Mouse (Mus musculus) Patski (cell line): ENCODE measurements around the gene Sema3c. TPM values are rescaled to one million over a fixed set of nuclear protein-coding genes. Genes with fewer than 3 reads are reported as not detected.

Source experiments
- ATAC-seq: fragments of 100-300 bp; one replicate; pipeline ENCODE4 v1.8.0; 2021
- CTCF ChIA-PET: fragments of 350-600 bp; sonication (Branson Sonifier 250); formaldehyde crosslinking; loops from one replicate; lab custom pipeline; 2022; ENCODE audit warnings: inconsistent platforms; lab: Charles Lee
- POLR2A ChIA-PET: fragments of 350-600 bp; sonication (Branson Sonifier 250); formaldehyde crosslinking; loops from one replicate; lab custom pipeline; 2022; ENCODE audit warnings: antibody characterized with exemption, inconsistent platforms; lab: Charles Lee
- DNase-seq: peaks from one replicate; pipeline ENCODE4 v3.0.0-alpha.2; 2011; ENCODE audit warnings: low read depth, low spot score
- H3K27me3 ChIP-seq: fragments of 371-371 bp; one replicate; pipeline ENCODE4 v1.5.1; 2021
- CTCF ChIP-seq: fragments of 100-300 bp; IDR thresholded peaks from one replicate; pipeline ENCODE4 v1.5.1; 2021
- in situ Hi-C: fragments of 300-500 bp; cut with MboI; formaldehyde crosslinking; loops from 3 replicates; pipeline ENCODE4 v1.11.1; 2018; ENCODE audit warnings: low pct_unique_long_range_greater_than_20kb, mixed read lengths
- polyA plus RNA-seq: library from polyadenylated mRNA; unstranded; gene quantifications from one replicate; pipeline ENCODE4 v1.2.3, GENCODE M21; 2021

The Sema3c gene
- polyA plus RNA-seq, 1 experiment from 2014 or later, result 36.4 TPM

DNA sequence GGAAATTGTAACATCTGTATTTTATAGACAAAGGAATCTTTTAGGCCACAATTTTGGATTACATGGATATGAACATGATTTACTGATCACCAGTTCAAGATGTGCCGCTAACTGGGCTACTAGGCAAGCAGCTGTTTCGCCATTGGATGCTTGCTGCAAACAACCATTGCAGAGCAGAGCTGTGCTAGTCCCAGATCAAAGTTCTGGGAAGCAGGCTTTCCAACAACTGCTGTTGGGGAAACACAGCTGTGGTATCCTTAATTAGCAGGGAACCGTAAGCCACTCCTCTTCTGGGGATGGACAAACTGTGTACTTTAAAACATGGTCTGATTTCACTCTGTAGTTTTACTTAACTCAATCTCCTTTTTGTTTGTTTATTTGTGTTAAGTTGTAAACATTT, 130.1 kb downstream of the Sema3c start:
- no peaks in the 10 kb centered on the region for H3K27me3 ChIP-seq
- no peak for TF ChIP-seq CTCF
- ATAC-seq, result no peak
- POLR2A ChIA-PET, result no interaction called here
- DNase-seq, result no peak
- CTCF ChIA-PET, result no interaction called here
- in situ Hi-C loops, result no loop called here

- TF ChIP-seq CTCF, result no peak
- no peak for DNase-seq
- ChIA-PET POLR2A (no interaction called here), CTCF (interaction anchor here (1.4 kb wide), 1 partner anchor 637 kb away, joined by 4 read pairs; no protein-coding TSS in a partner anchor)
- ATAC-seq, result no peak
- no peaks in the 10 kb centered on the region for H3K27me3 ChIP-seq
- in situ Hi-C loops, result no loop called here
These were observed 133.0 kb downstream of the Sema3c start for GRCm38 (mm10) chr5:17707086-17707485.

DNA sequence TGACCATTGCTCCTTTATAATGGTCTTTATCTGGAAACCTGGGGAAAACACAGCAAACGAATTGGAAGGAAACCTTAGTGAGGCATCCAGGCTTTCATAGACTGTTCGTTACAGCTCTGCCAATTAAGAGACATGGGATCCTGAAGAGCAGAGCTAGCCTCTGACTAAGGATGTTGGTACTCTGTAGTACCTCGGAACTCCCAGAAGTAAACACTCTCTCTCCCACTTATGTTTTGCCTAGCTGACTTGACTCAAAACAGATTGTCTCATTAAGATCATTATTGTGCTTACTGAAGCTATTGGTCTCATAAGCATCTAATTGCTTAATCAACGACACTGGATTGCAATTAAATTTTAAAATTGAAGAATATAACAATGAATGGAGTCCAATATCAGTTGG, 138.3 kb downstream of the Sema3c start:
- in situ Hi-C loops, result no loop called here
- no peaks in the 10 kb centered on the region for H3K27me3 ChIP-seq
- ChIA-PET CTCF (interaction anchor here (1.1 to 3.0 kb wide), 2 partner anchors 12 to 63 kb away, joined by 3 to 9 read pairs; no protein-coding TSS in a partner anchor), POLR2A (no interaction called here)
- DNase-seq (no peak), ATAC-seq (no peak)
- no peak for TF ChIP-seq CTCF

DNA sequence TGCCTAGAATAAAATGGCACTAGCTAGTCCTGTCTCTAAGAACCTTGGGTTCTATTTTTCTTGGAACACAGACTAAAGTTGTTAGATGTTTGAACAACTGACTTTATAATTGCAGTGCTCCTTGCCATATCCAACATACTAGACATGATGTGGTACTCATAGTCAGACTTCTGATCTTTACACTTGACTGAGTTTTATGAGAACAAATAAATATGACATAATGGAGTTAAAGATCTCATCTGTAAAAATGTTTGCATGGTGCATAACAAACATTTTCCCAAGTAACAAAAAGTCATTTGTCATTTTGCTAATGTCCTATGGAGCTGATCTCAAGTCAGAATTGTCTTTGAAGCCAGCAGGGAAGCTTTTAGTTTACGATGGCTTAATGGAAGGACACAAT, 141.1 kb downstream of the Sema3c start:
- DNase-seq, result no peak
- no peak for TF ChIP-seq CTCF
- POLR2A ChIA-PET, result interaction anchor here (0.6 kb wide), 1 partner anchor 13 kb away, joined by 4 read pairs; no protein-coding TSS in a partner anchor
- in situ Hi-C loops, result no loop called here
- H3K27me3 ChIP-seq, result no peaks in the 10 kb centered on the region
- CTCF ChIA-PET, result interaction anchor here (1.5 kb wide), 1 partner anchor 48 kb away, joined by 4 read pairs; no protein-coding TSS in a partner anchor
- no peak for ATAC-seq

DNA sequence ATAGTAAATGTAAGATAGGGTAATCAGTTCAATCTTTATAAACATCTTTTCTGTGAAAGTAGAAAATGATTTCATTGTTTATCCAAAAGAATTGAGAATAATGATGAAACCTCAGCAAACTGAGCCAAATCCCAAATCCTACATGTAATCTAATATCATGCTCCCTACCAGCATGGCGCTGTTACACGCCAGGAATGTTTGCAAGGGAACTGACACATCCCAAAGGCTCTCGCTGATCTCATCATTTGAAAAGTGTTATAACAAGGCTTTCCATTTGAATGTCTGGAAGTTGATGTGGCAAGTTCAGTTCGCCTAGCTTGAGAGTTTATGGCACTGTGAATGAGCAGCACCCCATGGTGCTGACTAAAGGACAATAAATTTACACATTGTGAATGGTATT, 145.9 kb downstream of the Sema3c start:
- DNase-seq (peak; percentile 75), ATAC-seq (peak; percentile 99)
- TF ChIP-seq CTCF, result peak; percentile 40
- no peaks in the 10 kb centered on the region for H3K27me3 ChIP-seq
- in situ Hi-C loops, result no loop called here
- ChIA-PET POLR2A (no interaction called here), CTCF (interaction anchor here (1.4 kb wide), 1 partner anchor 44 kb away, joined by 3 read pairs; no protein-coding TSS in a partner anchor)

GRCm38 (mm10) chr5:17724031-17724430, 149.9 kb downstream of the Sema3c start:
- ATAC-seq (no peak), DNase-seq (no peak)
- in situ Hi-C loops, result no loop called here
- no peaks in the 10 kb centered on the region for H3K27me3 ChIP-seq
- ChIA-PET POLR2A (no interaction called here), CTCF (interaction anchor here (1.3 kb wide), 1 partner anchor 11 kb away, joined by 3 read pairs; no protein-coding TSS in a partner anchor)
- TF ChIP-seq CTCF, result no peak

DNA sequence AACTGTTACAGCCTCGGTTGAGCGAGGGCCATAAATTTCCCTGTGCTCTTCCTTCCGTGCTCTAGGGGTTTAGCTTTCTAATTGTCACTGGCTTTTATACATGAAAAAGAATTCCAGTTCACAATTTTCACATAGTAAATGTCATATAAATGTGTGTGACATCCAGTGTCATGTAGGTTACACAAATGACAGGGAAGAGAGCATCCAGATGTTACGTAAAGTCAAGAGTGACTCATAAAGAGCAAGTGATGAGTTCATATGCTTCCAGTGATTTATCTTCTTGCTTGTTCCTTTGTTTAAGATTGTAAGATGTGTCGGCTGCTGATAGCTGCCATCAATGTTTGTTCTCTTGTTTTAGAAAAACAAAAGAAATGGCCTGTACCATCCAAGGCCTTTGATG, 154.0 kb downstream of the Sema3c start:
- no peak for TF ChIP-seq CTCF
- ATAC-seq, result no peak
- no peaks in the 10 kb centered on the region for H3K27me3 ChIP-seq
- no peak for DNase-seq
- in situ Hi-C loops, result no loop called here
- CTCF ChIA-PET, result no interaction called here
- POLR2A ChIA-PET, result no interaction called here

- POLR2A ChIA-PET, result no interaction called here
- peak; percentile 89 for ATAC-seq
These were observed 165.7 kb downstream of the Sema3c start for GRCm38 (mm10) chr5:17739805-17740204.

GRCm38 (mm10) chr5:17746520-17746919, 172.4 kb downstream of the Sema3c start:
- ChIA-PET CTCF (interaction anchor here (0.7 to 2.1 kb wide), 4 partner anchors 11 to 809 kb away, joined by 3 to 9 read pairs (median 6); partner anchors contain the start of gene Sema3c), POLR2A (no interaction called here)
- in situ Hi-C loops, result no loop called here
- peak; percentile 44 for ATAC-seq
- no peak for TF ChIP-seq CTCF
- no peak for DNase-seq
- H3K27me3 ChIP-seq, result no peaks in the 10 kb centered on the region

More at GRCm38 (mm10) chr5:17739805-17740204, 165.7 kb downstream of the Sema3c start:
- no peaks in the 10 kb centered on the region for H3K27me3 ChIP-seq
- in situ Hi-C loops, result no loop called here
- CTCF ChIA-PET, result interaction anchor here (1.0 kb wide), 1 partner anchor 13 kb away, joined by 3 read pairs; no protein-coding TSS in a partner anchor
- DNase-seq, result peak; percentile 12
- TF ChIP-seq CTCF, result no peak

DNA sequence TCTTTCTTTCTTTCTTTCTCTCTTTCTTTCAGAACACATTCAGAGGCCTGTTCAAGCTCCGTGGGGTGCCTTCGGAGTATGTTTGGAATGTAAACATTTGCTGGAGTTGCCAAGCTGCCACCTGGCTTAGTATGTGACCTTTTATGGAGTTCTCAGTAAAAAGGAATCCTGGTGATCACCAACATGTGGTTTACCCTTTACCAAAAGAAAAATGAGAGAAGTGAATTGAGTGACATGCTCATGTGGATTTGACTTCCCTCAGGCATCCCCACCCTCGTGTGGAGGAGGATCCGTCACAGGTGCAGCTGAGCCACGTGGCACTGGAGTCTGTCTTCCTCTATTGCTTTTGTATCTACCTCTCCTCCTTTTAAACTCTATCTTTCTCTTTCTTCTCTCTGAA, 173.1 kb downstream of the Sema3c start:
- POLR2A ChIA-PET, result no interaction called here
- ATAC-seq, result peak; percentile 88
- in situ Hi-C loops, result no loop called here
- CTCF ChIA-PET, result interaction anchor here (1.1 to 2.1 kb wide), 4 partner anchors 11 to 799 kb away, joined by 4 to 9 read pairs (median 6); partner anchors contain the start of gene Sema3c
- no peak for DNase-seq
- no peaks in the 10 kb centered on the region for H3K27me3 ChIP-seq
- no peak for TF ChIP-seq CTCF

DNA sequence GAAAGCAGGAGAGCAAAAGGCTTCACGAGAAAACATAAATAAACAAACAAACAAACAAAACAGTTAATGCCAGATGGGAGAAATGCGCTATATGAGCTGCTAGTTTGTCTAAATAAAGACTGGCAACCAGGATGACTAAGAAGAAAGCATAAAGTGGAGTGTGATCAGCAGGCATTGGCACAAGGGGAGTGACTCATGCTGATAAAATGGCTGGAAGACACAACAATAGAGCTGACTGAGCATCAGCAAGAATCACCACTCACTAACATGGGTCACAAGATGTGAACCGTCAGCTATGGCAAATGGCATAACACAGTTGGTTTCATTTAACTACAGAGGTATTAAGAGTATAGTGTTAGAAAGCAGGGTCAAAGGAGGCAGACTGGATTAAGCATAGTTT, 174.2 kb downstream of the Sema3c start:
- CTCF ChIA-PET, result interaction anchor here (1.1 to 2.1 kb wide), 2 partner anchors 17 to 801 kb away, joined by 4 to 5 read pairs; no protein-coding TSS in a partner anchor
- in situ Hi-C loops, result no loop called here
- no peaks in the 10 kb centered on the region for H3K27me3 ChIP-seq
- ATAC-seq (peak; percentile 75), DNase-seq (no peak)
- POLR2A ChIA-PET, result interaction anchor here (0.8 kb wide), 1 partner anchor 37 kb away, joined by 3 read pairs; no protein-coding TSS in a partner anchor
- no peak for TF ChIP-seq CTCF
